16 mouse cellular contexts compared by ENCODE assay signal in the genomic region with DNA sequence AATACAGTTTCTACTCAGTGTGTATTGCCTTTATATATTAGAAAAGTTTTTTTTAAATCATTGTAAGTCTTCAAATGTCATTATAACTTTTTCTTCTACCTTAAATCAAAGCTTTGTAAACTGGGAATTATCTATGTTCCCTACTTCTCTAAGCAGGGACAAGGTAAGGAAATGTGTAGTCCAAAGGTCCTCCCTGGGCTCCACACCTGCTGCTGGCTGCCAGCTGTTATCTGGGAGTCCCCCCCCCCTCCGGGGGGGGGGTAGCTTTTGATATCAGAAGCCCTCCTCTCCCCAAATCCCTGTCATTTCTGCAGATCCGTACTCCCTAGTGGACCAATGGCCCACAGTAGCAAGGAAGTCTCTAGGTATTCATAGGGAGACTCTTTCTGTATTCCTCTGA. TPM values are rescaled to one million over a fixed set of nuclear protein-coding genes. Genes with fewer than 3 reads are reported as not detected.
DNase-seq lines count a peak whose midpoint lies in the region; ATAC-seq and TF ChIP-seq lines count a peak whose summit lies in the region.
"Had no signal": no experiment of that assay in that cellular context is flagged by ENCODE, and none has a peak within 500 bp of the region (broad histone marks: within the 10 kb centered on the region; RNA-seq: fewer than 3 reads in every experiment).

No protein-coding gene starts in this region.

- peak overlapping the region; percentile 40; the same call in 1 of the 2 replicates for H3K27ac ChIP-seq in heart, embryonic 12.5 days (ENCODE audit: poor library complexity, severe bottlenecking)
- H3K27ac ChIP-seq in MEL (ENCODE audit: control insufficient read depth, low read depth, low read length) = 0 out of 2 replicates have a peak overlapping the region, but pooled peaks have one; percentile 21
- H3K27ac ChIP-seq in intestine, embryonic 16.5 days (ENCODE audit: low read length) = peak overlapping the region; percentile 93
- 0 out of 2 replicates have a peak overlapping the region, but pooled peaks have one; percentile 30 for H3K27ac ChIP-seq in liver, postnatal 0 days (ENCODE audit: low read depth)
- H3K27ac ChIP-seq: embryonic facial prominence, embryonic 15.5 days; forebrain, embryonic 12.5 days; hindbrain, postnatal 0 days had no signal

- peaks cover 47% of the 10 kb centered on the region for H3K4me1 ChIP-seq in heart, embryonic 12.5 days (replicated peaks)
- H3K4me1 ChIP-seq in MEL (ENCODE audit: control insufficient read depth in 1 of 2, insufficient read depth in 2 of 2, low read length in 2 of 2) = peaks cover 12 to 18% of the 10 kb centered on the region in 2 experiments
- H3K4me1 ChIP-seq in intestine, embryonic 16.5 days (ENCODE audit: control insufficient read depth, insufficient read depth, low read length) = peaks cover 39% of the 10 kb centered on the region
- H3K4me1 ChIP-seq in liver, postnatal 0 days (ENCODE audit: insufficient read depth) = peaks cover 60% of the 10 kb centered on the region

- TF ChIP-seq EP300 in MEL (IDR thresholded peaks at IDR 0.05; ENCODE audit: low read depth in 1 of 2, low read length in 2 of 2) = no peak
- no peak for TF ChIP-seq EP300 in liver, postnatal 0 days (IDR thresholded peaks at IDR 0.05; ENCODE audit: low read depth)

- H3K36me3 ChIP-seq in heart, embryonic 12.5 days = peaks cover 10% of the 10 kb centered on the region; the same call in 1 of the 2 replicates
- H3K36me3 ChIP-seq in MEL (ENCODE audit: control insufficient read depth in 1 of 2, insufficient read depth in 2 of 2, low read length in 2 of 2) = peaks cover 0 to 5% of the 10 kb centered on the region in 2 experiments
- H3K36me3 ChIP-seq in intestine, embryonic 16.5 days (ENCODE audit: control insufficient read depth, insufficient read depth, low read length) = no peaks in the 10 kb centered on the region
- H3K36me3 ChIP-seq in liver, postnatal 0 days (replicated peaks; ENCODE audit: insufficient read depth, low read length) = peaks cover 7% of the 10 kb centered on the region; the same call in 1 of the 2 replicates
- H3K36me3 ChIP-seq: embryonic facial prominence, embryonic 15.5 days; forebrain, embryonic 12.5 days had no signal

- TF ChIP-seq CTCF in MEL (IDR thresholded peaks at IDR 0.05 in 2 of 3, conservative IDR thresholded peaks at IDR 0.05 in 1 of 3; ENCODE audit: control insufficient read depth in 1 of 3, insufficient read depth in 1 of 3, low read depth in 2 of 3, low read length in 3 of 3, poor library complexity in 1 of 3, severe bottlenecking in 1 of 3) = no peak
- TF ChIP-seq CTCF in liver, postnatal 0 days (IDR thresholded peaks at IDR 0.05; ENCODE audit: low read depth) = no peak

- no peaks in the 10 kb centered on the region for H3K9me3 ChIP-seq in heart, embryonic 12.5 days (replicated peaks)
- no peaks in the 10 kb centered on the region for H3K9me3 ChIP-seq in MEL (replicated peaks; ENCODE audit: insufficient read depth, low read length)
- no peaks in the 10 kb centered on the region for H3K9me3 ChIP-seq in intestine, embryonic 16.5 days (ENCODE audit: control insufficient read depth, low read length)
- H3K9me3 ChIP-seq in liver, postnatal 0 days (ENCODE audit: low read length) = no peaks in the 10 kb centered on the region
- H3K9me3 ChIP-seq: embryonic facial prominence, embryonic 15.5 days; forebrain, embryonic 12.5 days had no signal

- H3K27me3 ChIP-seq in heart, embryonic 12.5 days (replicated peaks) = no peaks in the 10 kb centered on the region
- H3K27me3 ChIP-seq in MEL (ENCODE audit: control insufficient read depth in 1 of 2, insufficient read depth in 2 of 2, low read length in 2 of 2) = no peaks in the 10 kb centered on the region
- no peaks in the 10 kb centered on the region for H3K27me3 ChIP-seq in intestine, embryonic 16.5 days (replicated peaks; ENCODE audit: control insufficient read depth, insufficient read depth, low read length)
- no peaks in the 10 kb centered on the region for H3K27me3 ChIP-seq in liver, postnatal 0 days (ENCODE audit: insufficient read depth, low read length)
- H3K27me3 ChIP-seq: embryonic facial prominence, embryonic 15.5 days; forebrain, embryonic 12.5 days; Patski had no signal

- no peak for TF ChIP-seq RAD21 in MEL (IDR thresholded peaks at IDR 0.05; ENCODE audit: low read depth, low read length)

- WGBS in heart, embryonic 12.5 days = 26% methylated on average over 2 of the region's 2 CpGs
- 53% methylated on average over 2 of the region's 2 CpGs for WGBS in intestine, embryonic 16.5 days
- 48% methylated on average over 2 of the region's 2 CpGs for WGBS in liver, postnatal 0 days (ENCODE audit: insufficient replicate concordance)

- peaks cover 34% of the 10 kb centered on the region for H3K79me2 ChIP-seq in MEL (ENCODE audit: control insufficient read depth, insufficient read depth, low read length, poor library complexity)

- H3K9ac ChIP-seq in heart, embryonic 12.5 days = peak overlapping the region; percentile 19; the same call in 1 of the 2 replicates
- H3K9ac ChIP-seq in MEL (ENCODE audit: control insufficient read depth, low read depth, low read length, poor library complexity, severe bottlenecking) = no peak overlapping the region
- no peak overlapping the region for H3K9ac ChIP-seq in intestine, embryonic 16.5 days (ENCODE audit: low read depth, low read length)
- no peak overlapping the region; the same call in 1 of the 2 replicates for H3K9ac ChIP-seq in liver, postnatal 0 days (replicated peaks)
- H3K9ac ChIP-seq: embryonic facial prominence, embryonic 15.5 days; forebrain, embryonic 12.5 days had no signal

- no peak for TF ChIP-seq POLR2A in MEL (IDR thresholded peaks at IDR 0.05; ENCODE audit: control insufficient read depth in 1 of 2, insufficient read depth in 1 of 2, low read depth in 1 of 2, low read length in 2 of 2, poor library complexity in 1 of 2)

- H3K4me3 ChIP-seq in heart, embryonic 12.5 days = no peak overlapping the region
- no peak overlapping the region for H3K4me3 ChIP-seq in MEL (ENCODE audit: control insufficient read depth in 1 of 2, insufficient read depth in 1 of 2, low read depth in 2 of 2, low read length in 2 of 2)
- no peak overlapping the region for H3K4me3 ChIP-seq in intestine, embryonic 16.5 days (ENCODE audit: low read length)
- H3K4me3 ChIP-seq in liver, postnatal 0 days (ENCODE audit: low read depth, low read length) = no peak overlapping the region
- H3K4me3 ChIP-seq: embryonic facial prominence, embryonic 15.5 days; forebrain, embryonic 12.5 days had no signal

- no peak for DNase-seq in heart, adult 11 months
- DNase-seq in MEL (ENCODE audit: low read depth, low spot score) = no peak
- DNase-seq in liver, postnatal 0 days = no peak
- no peak for DNase-seq in right cerebral cortex, postnatal 25 days
- no peak for DNase-seq in frontal cortex, adult 2 months (ENCODE audit: extremely low spot score in 1 of 2, low spot score in 1 of 2)
- DNase-seq: adrenal gland, postnatal 36 days; cerebellum, adult 8-10 months; gastrocnemius, postnatal 36 days; kidney, adult 9 months had no signal

- H3K4me2 ChIP-seq in heart, embryonic 12.5 days = peak overlapping the region; percentile 22
- peak overlapping the region; percentile 23; the same call in 1 of the 2 replicates for H3K4me2 ChIP-seq in intestine, embryonic 16.5 days (ENCODE audit: low read depth, low read length)
- H3K4me2 ChIP-seq in liver, postnatal 0 days (ENCODE audit: low read depth, low read length) = peak overlapping the region; percentile 65
- H3K4me2 ChIP-seq: embryonic facial prominence, embryonic 15.5 days; forebrain, embryonic 12.5 days had no signal

- ATAC-seq in heart, embryonic 12.5 days (ENCODE audit: insufficient number of reproducible peaks, low FRiP score) = no peak
- ATAC-seq in intestine, embryonic 16.5 days = peak; percentile 79
- no peak for ATAC-seq in liver, postnatal 0 days
- ATAC-seq: activated CD4-positive, CD25-positive, alpha-beta regulatory T cell, adult 4 months; hindbrain, postnatal 0 days; Patski had no signal

TF ChIP-seq in MEL, 35 proteins besides CTCF, POLR2A, EP300 and RAD21:
- TF ChIP-seq MXI1 (IDR thresholded peaks at IDR 0.05; ENCODE audit: low read depth, low read length) = no peak
- no peak for TF ChIP-seq KAT2A (conservative IDR thresholded peaks at IDR 0.05; ENCODE audit: low read depth, low read length)
- TF ChIP-seq TCF12 (IDR thresholded peaks at IDR 0.05; ENCODE audit: low read depth, low read length) = no peak
- no peak for TF ChIP-seq NELFE (IDR thresholded peaks at IDR 0.05; ENCODE audit: low read depth, low read length)
- no peak for TF ChIP-seq TAL1 (IDR thresholded peaks at IDR 0.05; ENCODE audit: low read length)
- no peak for TF ChIP-seq E2F4 (IDR thresholded peaks at IDR 0.05; ENCODE audit: borderline replicate concordance, low read depth, low read length)
- no peak for TF ChIP-seq BHLHE40 (IDR thresholded peaks at IDR 0.05; ENCODE audit: borderline replicate concordance, low read depth, low read length)
- TF ChIP-seq ZKSCAN1 (IDR thresholded peaks at IDR 0.05; ENCODE audit: low read depth, low read length) = no peak
- no peak for TF ChIP-seq NRF1 (IDR thresholded peaks at IDR 0.05; ENCODE audit: insufficient read depth, low read depth, low read length, poor library complexity, severe bottlenecking)
- TF ChIP-seq CHD2 (IDR thresholded peaks at IDR 0.05; ENCODE audit: low read length) = no peak
- no peak for TF ChIP-seq GATA1 (IDR thresholded peaks at IDR 0.05; ENCODE audit: low read depth, low read length)
- TF ChIP-seq ELF1 (IDR thresholded peaks at IDR 0.05; ENCODE audit: low read depth, low read length) = no peak
- TF ChIP-seq USF2 (IDR thresholded peaks at IDR 0.05; ENCODE audit: borderline replicate concordance in 1 of 2, insufficient read depth in 1 of 2, low read depth in 1 of 2, low read length in 2 of 2) = no peak
- no peak for TF ChIP-seq JUND (IDR thresholded peaks at IDR 0.05; ENCODE audit: low read depth, low read length)
- TF ChIP-seq ZMIZ1 (IDR thresholded peaks at IDR 0.05; ENCODE audit: low read depth, low read length) = no peak
- no peak for TF ChIP-seq TBP (IDR thresholded peaks at IDR 0.05; ENCODE audit: low read depth, low read length)
- TF ChIP-seq MYC (IDR thresholded peaks at IDR 0.05; ENCODE audit: low read depth, low read length) = no peak
- TF ChIP-seq UBTF (IDR thresholded peaks at IDR 0.05; ENCODE audit: borderline replicate concordance, insufficient read depth, low read depth, low read length) = no peak

RNA-seq across cellular contexts. Expression of a gene that starts 13.6 kb away (rescaled TPM):
- polyA plus RNA-seq in heart, embryonic 12.5 days (2016; fragmentation: Nextera tagmentation; extraction: Ambion mirVana) = 20.8 and 20.9 TPM in 2 replicates
- total RNA-seq in MEL (2012; rRNA removed) = 37.4 and 56.3 TPM in 2 replicates
- polyA plus RNA-seq in MEL (2012; ENCODE audit: insufficient read depth in 1 of 2, insufficient read length in 2 of 2, low read depth in 1 of 2, low replicate concordance in 2 of 2, missing spikeins in 1 of 2) = 10 to 100 TPM in 1 of 2 experiments, not detected in 1; 54.2 TPM
- 250 and 291 TPM in 2 replicates for polyA plus RNA-seq in intestine, embryonic 16.5 days (2015; fragmentation: Nextera tagmentation; extraction: Ambion mirVana)
- 23.6 and 26.5 TPM in 2 replicates for polyA plus RNA-seq in liver, postnatal 0 days (2015; fragmentation: Nextera tagmentation; extraction: Ambion mirVana)
- polyA plus RNA-seq in frontal cortex, adult 2 months (2012; rRNA removed) = 10.2 and 14.8 TPM in 2 replicates

Comparison
In these comparisons a context has a peak if more than half of its experiments do, and no peak if none do; other contexts are left out.
1. H3K27ac ChIP-seq: peak in every context shown above with its lines; median percentile 93 in intestine, embryonic 16.5 days; 40 in heart, embryonic 12.5 days; 30 in liver, postnatal 0 days; 21 in MEL.